In the genomic region with DNA sequence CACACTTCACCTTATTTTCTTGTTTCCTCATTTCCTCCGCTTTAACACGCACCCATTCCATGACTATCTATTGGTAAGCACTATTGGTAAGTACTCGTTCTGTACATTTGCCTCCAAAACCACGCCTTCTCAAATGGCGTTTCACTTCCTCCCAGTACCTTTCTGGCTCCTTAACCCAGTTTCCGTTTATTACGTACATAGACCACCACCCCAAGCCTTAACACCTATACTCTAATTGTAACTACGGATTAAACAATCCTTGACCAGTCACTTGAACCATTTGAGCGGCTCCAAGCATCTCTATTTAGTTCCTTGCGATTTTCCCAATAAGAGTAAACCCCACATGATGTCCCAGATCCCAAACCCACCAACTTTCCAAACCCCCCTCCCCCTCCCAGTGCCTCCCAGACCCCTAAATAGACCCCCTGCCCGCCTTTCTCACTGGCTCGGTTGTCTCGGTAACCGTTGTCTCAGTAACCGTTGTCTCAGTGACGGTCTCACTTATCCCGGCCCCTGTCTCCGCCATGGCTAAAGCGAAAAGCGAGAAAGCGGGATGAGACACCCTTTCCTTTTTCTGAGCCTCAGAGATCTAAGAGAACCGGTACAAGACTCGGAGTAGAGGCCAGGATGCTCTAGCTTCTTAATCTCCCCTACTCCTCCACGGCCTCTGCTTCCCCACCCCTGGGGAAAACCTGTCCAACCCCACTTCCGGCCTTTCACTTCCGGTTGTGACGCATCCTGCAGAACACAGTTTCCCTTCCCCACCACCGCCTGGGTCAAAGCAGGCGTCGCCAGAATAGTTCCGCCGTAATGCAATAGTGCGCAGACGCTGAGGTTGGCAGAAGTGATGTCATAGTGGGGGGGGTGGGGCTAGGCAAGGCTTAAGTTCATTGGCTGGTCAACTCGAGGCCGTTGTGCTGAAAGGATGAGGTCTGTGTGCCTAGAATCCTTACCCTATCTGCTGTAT, we compare ENCODE assay signal across 8 mouse cellular contexts. TPM values are rescaled to one million over a fixed set of nuclear protein-coding genes. Genes with fewer than 3 reads are reported as not detected.
DNase-seq lines count a peak whose midpoint lies in the region; ATAC-seq and TF ChIP-seq lines count a peak whose summit lies in the region.

A gene (minus strand): TSS at position 761 of the 967 bp plus-strand sequence.

- H3K4me2 ChIP-seq in kidney, embryonic 14.5 days (replicated peaks; ENCODE audit: low read depth, low read length): peak within 1 kb of the TSS; percentile 54
- H3K4me2 ChIP-seq in limb, embryonic 15.5 days: peak within 1 kb of the TSS; percentile 62

- no peaks in the 10 kb centered on the region for H3K9me3 ChIP-seq in kidney, embryonic 14.5 days (ENCODE audit: control insufficient read depth, low read length)
- H3K9me3 ChIP-seq in limb, embryonic 15.5 days: no peaks in the 10 kb centered on the region

- DNase-seq in A20 (ENCODE audit: low read depth, low spot score): peak; percentile 99
- peak; percentile 96 to 98 for DNase-seq in heart, adult 9 months (ENCODE audit: low spot score in 2 of 2)
- DNase-seq in monocyte, adult 2 months (ENCODE audit: low read depth in 1 of 2, low spot score in 2 of 2): peak; percentile 91 to 93
- peak; percentile 96 for DNase-seq in spleen, postnatal 36 days (ENCODE audit: low spot score in 2 of 2)

- H3K27ac ChIP-seq in bone marrow macrophage, adult 2 months (ENCODE audit: insufficient read depth, low read depth, low read length): peak within 1 kb of the TSS; percentile 21; the same call in 1 of the 2 replicates
- H3K27ac ChIP-seq in embryonic fibroblast, embryonic 13.5 days (ENCODE audit: insufficient read depth, low read length): 0 out of 2 replicates have a peak within 1 kb of the TSS, but pooled peaks have one; percentile 19
- H3K27ac ChIP-seq in kidney, embryonic 14.5 days (ENCODE audit: low read depth, low read length): 0 out of 2 replicates have a peak within 1 kb of the TSS, but pooled peaks have one; percentile 8
- peak within 1 kb of the TSS; percentile 80 for H3K27ac ChIP-seq in limb, embryonic 15.5 days

- 2% methylated on average over 36 of the region's 36 CpGs for WGBS in kidney, embryonic 14.5 days
- 3% methylated on average over 36 of the region's 36 CpGs for WGBS in limb, embryonic 15.5 days

- H3K4me1 ChIP-seq in bone marrow macrophage, adult 2 months (ENCODE audit: control insufficient read depth, insufficient read depth, low read length): peaks cover 12% of the 10 kb centered on the region
- peaks cover 3% of the 10 kb centered on the region; the same call in 1 of the 2 replicates for H3K4me1 ChIP-seq in embryonic fibroblast, embryonic 13.5 days (ENCODE audit: control insufficient read depth, insufficient read depth, low read length)
- peaks cover 9% of the 10 kb centered on the region; the same call in 1 of the 2 replicates for H3K4me1 ChIP-seq in kidney, embryonic 14.5 days (ENCODE audit: control insufficient read depth, insufficient read depth, low read length)
- peaks cover 20% of the 10 kb centered on the region for H3K4me1 ChIP-seq in limb, embryonic 15.5 days

- H3K9ac ChIP-seq in kidney, embryonic 14.5 days (ENCODE audit: low read depth, low read length): peak within 1 kb of the TSS; percentile 64
- H3K9ac ChIP-seq in limb, embryonic 15.5 days: peak within 1 kb of the TSS; percentile 73

- peaks cover 21% of the 10 kb centered on the region; the same call in 1 of the 2 replicates for H3K36me3 ChIP-seq in kidney, embryonic 14.5 days (ENCODE audit: control insufficient read depth, insufficient read depth, low read length)
- peaks cover 32% of the 10 kb centered on the region for H3K36me3 ChIP-seq in limb, embryonic 15.5 days

- peak; percentile 97 for ATAC-seq in kidney, embryonic 14.5 days (ENCODE audit: low FRiP score, low TSS enrichment)
- ATAC-seq in limb, embryonic 15.5 days (ENCODE audit: insufficient number of reproducible peaks, low FRiP score, low TSS enrichment, low read depth): peak; percentile 95

- TF ChIP-seq CTCF in bone marrow macrophage, adult 2 months (IDR thresholded peaks at IDR 0.05; ENCODE audit: low read depth, low read length): no peak
- no peak for TF ChIP-seq CTCF in embryonic fibroblast, embryonic 13.5 days (IDR thresholded peaks at IDR 0.05; ENCODE audit: borderline replicate concordance, insufficient read depth, low read length)

- peak; percentile 9; the same call in 1 of the 2 replicates for TF ChIP-seq POLR2A in bone marrow macrophage, adult 2 months (IDR thresholded peaks at IDR 0.05; ENCODE audit: borderline replicate concordance, low read depth, low read length)
- peak; percentile 72 for TF ChIP-seq POLR2A in embryonic fibroblast, embryonic 13.5 days (IDR thresholded peaks at IDR 0.05; ENCODE audit: low read depth, low read length)

- peak within 1 kb of the TSS; percentile 77 for H3K4me3 ChIP-seq in bone marrow macrophage, adult 2 months (ENCODE audit: insufficient read depth, low read length)
- peak within 1 kb of the TSS; percentile 96 for H3K4me3 ChIP-seq in embryonic fibroblast, embryonic 13.5 days (ENCODE audit: insufficient read depth, low read length)
- peak within 1 kb of the TSS; percentile 61 for H3K4me3 ChIP-seq in kidney, embryonic 14.5 days (ENCODE audit: low read length)
- H3K4me3 ChIP-seq in limb, embryonic 15.5 days: peak within 1 kb of the TSS; percentile 75

- H3K27me3 ChIP-seq in kidney, embryonic 14.5 days (ENCODE audit: control insufficient read depth, insufficient read depth, low read length): peaks cover 3% of the 10 kb centered on the region; the same call in 1 of the 2 replicates
- H3K27me3 ChIP-seq in limb, embryonic 15.5 days: peaks cover 11% of the 10 kb centered on the region

RNA-seq across cellular contexts. Expression of the gene that starts here (rescaled TPM):
- 59.3 and 64.4 TPM in 2 replicates for polyA plus RNA-seq in bone marrow macrophage, adult 2 months (2012; ENCODE audit: insufficient read depth, insufficient read length, missing spikeins)
- polyA plus RNA-seq in embryonic fibroblast, embryonic 13.5 days (2011; ENCODE audit: insufficient read length, low read depth, missing spikeins): 60.4 and 65.2 TPM in 2 replicates
- 125 and 163 TPM in 2 replicates for polyA plus RNA-seq in kidney, embryonic 14.5 days (2014; fragmentation: Nextera tagmentation; extraction: Ambion mirVana)
- 106 and 112 TPM in 2 replicates for polyA plus RNA-seq in limb, embryonic 15.5 days (2015; fragmentation: Nextera tagmentation; extraction: Ambion mirVana)

Comparison
In these comparisons a context has a peak if more than half of its experiments do, and no peak if none do; other contexts are left out.
1. Peak in every context shown above with its lines: DNase-seq, ATAC-seq, H3K4me3 ChIP-seq and H3K27ac ChIP-seq.
2. H3K27ac ChIP-seq: peak in every context shown above with its lines; median percentile 80 in limb, embryonic 15.5 days; 21 in bone marrow macrophage, adult 2 months; 19 in embryonic fibroblast, embryonic 13.5 days; 8 in kidney, embryonic 14.5 days.